Mouse (Mus musculus) CH12.LX (cell line): ENCODE measurements at regions not wholly inside any gene's neighbourhood (a gene's known extent, or its start where the extent isn't known, plus 50 kb on each side); places are given as distances from the start of the nearest gene placed in this dataset.

Experiments used
- CTCF ChIP-seq, 2 experiments: IDR thresholded peaks in 1 of 2; conservative IDR thresholded peaks in 1 of 2; 2 replicates each; pipeline ENCODE4 v1.5.1; 2011 to 2012; ENCODE audit warnings: low read depth in 2 of 2, low read length in 2 of 2, improper control_type of control experiment in 1 of 2, inconsistent platforms in 1 of 2, mild to moderate bottlenecking in 1 of 2, moderate library complexity in 1 of 2
- KAT2A ChIP-seq: IDR thresholded peaks from 2 replicates; pipeline ENCODE4 v1.6.1; 2012; ENCODE audit warnings: low read length, improper control_type of control experiment, inconsistent platforms; ENCODE audit not compliant: insufficient replicate concordance
- SMC3 ChIP-seq: IDR thresholded peaks from 2 replicates; pipeline ENCODE4 v1.6.1; 2011; ENCODE audit warnings: low read depth, low read length, improper control_type of control experiment

DNA sequence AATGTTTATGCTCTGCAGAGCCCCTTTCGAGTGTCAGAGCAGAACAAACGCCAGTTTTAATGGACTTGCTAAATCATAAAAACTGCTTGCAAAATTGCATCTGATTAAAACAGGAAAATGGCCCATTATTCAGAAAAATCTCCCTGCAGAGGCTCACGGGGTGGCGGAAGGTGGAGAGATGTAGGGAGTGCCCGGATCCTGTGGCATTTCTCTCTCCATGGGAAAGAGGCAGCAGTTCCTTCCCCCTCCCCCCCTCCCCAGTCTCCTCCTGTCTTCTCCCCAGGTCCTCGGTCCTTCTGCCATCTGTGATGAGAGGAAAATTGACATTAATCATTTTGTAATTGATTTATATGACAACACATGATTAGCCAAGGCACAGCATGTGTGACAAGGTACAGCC, 195.6 kb downstream of the Trim29 start:
- TF ChIP-seq CTCF (conservative IDR thresholded peaks at IDR 0.05 in 1 of 2, IDR thresholded peaks at IDR 0.05 in 1 of 2; ENCODE audit: low read depth in 2 of 2, low read length in 2 of 2) (no peak), SMC3 (no peak), KAT2A (no peak)
